Mouse (Mus musculus): ENCODE measurements around the gene Arid5b. TPM values are rescaled to one million over a fixed set of nuclear protein-coding genes. Genes with fewer than 3 reads are reported as not detected.

The Arid5b gene
- polyA plus RNA-seq, 1 experiment = 8.6 TPM

DNA sequence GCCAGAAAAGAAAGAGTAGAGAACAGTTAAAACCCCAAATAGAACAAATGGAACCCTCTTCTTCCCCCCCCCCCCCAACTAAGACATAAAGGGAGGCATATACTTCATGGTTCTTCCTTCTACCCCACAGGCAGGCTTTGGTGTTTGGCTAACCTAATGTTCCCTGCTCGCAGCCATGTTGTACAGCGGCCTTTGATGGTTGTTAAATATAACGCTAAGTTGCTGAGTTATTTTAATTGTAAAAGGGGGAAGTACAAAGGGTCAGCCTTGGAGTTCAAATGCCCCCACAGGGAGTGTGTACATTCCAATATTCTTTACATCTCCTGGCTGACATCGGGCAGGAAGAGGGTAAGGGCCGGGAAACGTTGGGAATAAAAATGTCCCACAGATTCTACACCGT lies 148.9 kb downstream of the Arid5b start:
- Histone ChIP-seq H3K27ac (ENCODE audit: insufficient read depth, low read depth, low read length) (peak overlapping the region; percentile 52; the same call in 1 of the 2 replicates), H3K36me3 (ENCODE audit: control insufficient read depth, insufficient read depth, low read length) (peaks cover 13% of the 10 kb centered on the region), H3K27me3 (replicated peaks; ENCODE audit: control insufficient read depth, insufficient read depth, low read length) (no peaks in the 10 kb centered on the region), H3K4me3 (ENCODE audit: insufficient read depth, low read depth, low read length) (no peak overlapping the region), H3K4me1 (ENCODE audit: control insufficient read depth, insufficient read depth, low read length) (peaks cover 17% of the 10 kb centered on the region; the same call in 1 of the 2 replicates)
- DNase-seq = no peak
- TF ChIP-seq CTCF (conservative IDR thresholded peaks at IDR 0.05; ENCODE audit: insufficient read depth, insufficient read length, low read depth, low read length) (no peak), POLR2A (IDR thresholded peaks at IDR 0.05; ENCODE audit: low read depth, low read length) (no peak)
- 44% methylated on average over 7 of the region's 7 CpGs for WGBS

DNA sequence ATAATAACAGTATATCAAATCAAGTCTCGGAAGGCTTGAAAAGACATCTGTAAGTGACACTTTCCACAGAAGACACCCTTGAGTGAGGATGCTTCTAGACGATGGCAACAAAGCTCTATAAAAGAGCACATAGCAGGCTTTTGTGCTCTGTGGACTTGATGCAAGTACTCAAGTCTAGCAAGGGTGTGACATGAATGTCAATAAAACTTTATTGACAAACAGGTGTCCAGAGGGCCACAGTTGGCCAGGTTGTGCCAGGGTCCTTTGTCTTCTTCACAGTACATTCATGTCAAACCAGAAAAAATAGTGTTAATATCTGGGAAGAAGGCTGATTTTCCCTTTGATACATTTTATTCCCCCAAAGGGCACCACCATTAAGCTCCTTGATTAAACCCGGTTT lies 149.5 kb downstream of the Arid5b start:
- Histone ChIP-seq H3K4me1 (ENCODE audit: control insufficient read depth, insufficient read depth, low read length) (peaks cover 15% of the 10 kb centered on the region; the same call in 1 of the 2 replicates), H3K27ac (ENCODE audit: insufficient read depth, low read depth, low read length) (peak overlapping the region; percentile 93), H3K4me3 (ENCODE audit: insufficient read depth, low read depth, low read length) (no peak overlapping the region), H3K36me3 (ENCODE audit: control insufficient read depth, insufficient read depth, low read length) (peaks cover 13% of the 10 kb centered on the region), H3K27me3 (replicated peaks; ENCODE audit: control insufficient read depth, insufficient read depth, low read length) (no peaks in the 10 kb centered on the region)
- DNase-seq = no peak
- TF ChIP-seq CTCF (conservative IDR thresholded peaks at IDR 0.05; ENCODE audit: insufficient read depth, insufficient read length, low read depth, low read length) (no peak), POLR2A (IDR thresholded peaks at IDR 0.05; ENCODE audit: low read depth, low read length) (no peak)
- 77% methylated on average over 3 of the region's 3 CpGs for WGBS

DNA sequence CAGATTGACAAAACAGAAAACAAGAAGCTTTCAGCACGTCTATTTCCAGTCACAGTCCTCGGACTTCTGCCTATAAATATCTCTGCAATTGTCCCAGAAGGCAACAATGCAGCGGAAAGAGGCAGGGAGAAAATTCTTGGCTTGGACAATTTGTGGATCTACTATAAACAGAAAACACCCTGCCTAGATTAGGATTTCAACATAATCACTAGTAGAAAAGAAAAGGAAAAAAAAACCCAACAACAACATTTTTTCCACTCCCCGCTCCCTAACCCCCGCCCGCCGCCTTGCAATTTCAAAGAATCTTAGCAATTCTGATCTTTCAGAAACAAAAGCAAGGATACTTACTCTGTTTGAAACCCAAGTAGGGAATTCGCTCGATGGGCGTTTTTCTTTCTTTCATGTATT lies 150.1 kb downstream of the Arid5b start:
- peak; percentile 79 for DNase-seq
- 53% methylated on average over 10 of the region's 10 CpGs for WGBS
- peaks cover 11% of the 10 kb centered on the region; the same call in 1 of the 2 replicates for H3K4me1 ChIP-seq (ENCODE audit: control insufficient read depth, insufficient read depth, low read length)
- peaks cover 14% of the 10 kb centered on the region for H3K36me3 ChIP-seq (ENCODE audit: control insufficient read depth, insufficient read depth, low read length)
- H3K4me3 ChIP-seq (ENCODE audit: insufficient read depth, low read depth, low read length) = no peak overlapping the region
- TF ChIP-seq POLR2A (IDR thresholded peaks at IDR 0.05; ENCODE audit: low read depth, low read length) (no peak), CTCF (conservative IDR thresholded peaks at IDR 0.05; ENCODE audit: insufficient read depth, insufficient read length, low read depth, low read length) (no peak)
- H3K27ac ChIP-seq (ENCODE audit: insufficient read depth, low read depth, low read length) = peak overlapping the region; percentile 93
- no peaks in the 10 kb centered on the region for H3K27me3 ChIP-seq (replicated peaks; ENCODE audit: control insufficient read depth, insufficient read depth, low read length)

DNA sequence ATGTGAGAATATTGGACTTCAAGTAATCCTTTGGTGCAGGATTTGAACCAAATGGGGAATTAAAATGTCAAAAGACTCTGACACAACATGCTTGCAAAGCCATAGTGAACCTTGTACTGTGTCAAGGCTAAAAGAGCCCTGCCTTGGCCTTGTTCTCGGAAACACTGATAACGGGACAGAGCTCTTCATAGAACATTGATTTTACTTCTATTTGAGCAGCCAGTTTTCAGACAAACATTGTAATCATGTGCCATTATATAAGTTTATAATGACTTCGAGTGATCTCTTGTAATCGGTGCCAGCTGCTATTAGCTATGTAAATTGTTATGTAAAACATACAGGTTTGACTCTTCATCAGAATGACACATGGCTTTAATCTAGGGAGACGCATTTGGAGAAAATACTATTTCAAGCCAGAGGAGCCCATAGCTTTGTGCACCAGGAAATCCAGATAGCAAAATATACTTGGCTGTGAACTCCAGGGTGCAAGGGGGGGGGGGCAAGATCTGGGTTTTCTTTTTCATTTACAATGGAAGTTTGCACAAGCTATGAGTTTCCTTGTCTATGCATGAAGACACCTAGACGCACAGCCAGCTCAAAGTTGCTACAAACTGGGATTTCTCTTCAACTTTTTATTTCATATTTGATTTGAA lies 150.8 kb downstream of the Arid5b start:
- H3K27ac ChIP-seq (ENCODE audit: insufficient read depth, low read depth, low read length) = peak overlapping the region; percentile 74
- no peaks in the 10 kb centered on the region for H3K27me3 ChIP-seq (replicated peaks; ENCODE audit: control insufficient read depth, insufficient read depth, low read length)
- H3K36me3 ChIP-seq (ENCODE audit: control insufficient read depth, insufficient read depth, low read length) = peaks cover 15% of the 10 kb centered on the region
- H3K4me1 ChIP-seq (ENCODE audit: control insufficient read depth, insufficient read depth, low read length) = peaks cover 10% of the 10 kb centered on the region; the same call in 1 of the 2 replicates
- DNase-seq = no peak
- H3K4me3 ChIP-seq (ENCODE audit: insufficient read depth, low read depth, low read length) = no peak overlapping the region
- 66% methylated on average over 6 of the region's 6 CpGs for WGBS
- no peak for TF ChIP-seq POLR2A (IDR thresholded peaks at IDR 0.05; ENCODE audit: low read depth, low read length)
- no peak for TF ChIP-seq CTCF (conservative IDR thresholded peaks at IDR 0.05; ENCODE audit: insufficient read depth, insufficient read length, low read depth, low read length)

DNA sequence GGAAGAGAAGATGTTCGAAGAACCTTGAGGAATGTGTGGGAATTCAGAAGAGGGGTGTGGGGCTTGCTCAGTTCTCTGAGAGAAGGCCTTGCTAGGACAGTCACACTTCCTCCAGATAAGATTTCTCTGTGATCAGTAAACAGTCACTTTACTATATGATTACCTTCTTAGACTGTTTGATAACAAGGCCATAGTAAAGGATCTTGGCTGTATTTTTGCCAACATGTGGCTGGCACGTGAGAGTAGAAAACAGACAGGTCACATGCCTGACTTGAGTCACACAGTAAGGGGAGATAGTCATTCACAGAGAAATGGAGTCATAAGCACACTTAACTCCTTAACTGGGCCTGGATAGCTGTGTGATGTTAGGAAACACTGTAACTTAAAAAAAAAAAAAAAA lies 151.4 kb downstream of the Arid5b start:
- WGBS = 41% methylated on average over 2 of the region's 2 CpGs

DNA sequence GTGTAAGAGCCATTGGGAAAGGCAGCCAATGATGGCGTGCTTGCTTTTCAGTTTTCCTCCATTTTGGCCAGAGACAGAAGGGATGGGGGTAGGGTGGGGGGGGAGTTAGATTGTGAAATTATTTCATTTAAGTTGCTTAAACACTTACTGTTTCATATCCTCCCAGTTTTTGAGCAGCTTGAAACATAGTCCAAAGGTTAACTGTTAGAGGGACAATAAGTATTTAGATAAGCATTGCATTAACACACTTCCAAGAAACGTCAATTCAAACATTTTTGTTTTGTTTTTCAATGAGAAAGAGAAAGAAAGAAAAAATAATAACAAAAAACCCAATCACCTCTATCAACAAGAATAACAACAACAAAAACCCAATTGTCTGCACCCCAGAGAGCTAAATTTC lies 152.0 kb downstream of the Arid5b start:
- Histone ChIP-seq H3K4me1 (ENCODE audit: control insufficient read depth, insufficient read depth, low read length) (peaks cover 6% of the 10 kb centered on the region; the same call in 1 of the 2 replicates), H3K27ac (ENCODE audit: insufficient read depth, low read depth, low read length) (peak overlapping the region; percentile 76), H3K27me3 (replicated peaks; ENCODE audit: control insufficient read depth, insufficient read depth, low read length) (no peaks in the 10 kb centered on the region), H3K4me3 (ENCODE audit: insufficient read depth, low read depth, low read length) (no peak overlapping the region), H3K36me3 (ENCODE audit: control insufficient read depth, insufficient read depth, low read length) (peaks cover 13% of the 10 kb centered on the region)
- no peak for DNase-seq
- WGBS = 68% methylated on average over 2 of the region's 2 CpGs
- no peak for TF ChIP-seq POLR2A (IDR thresholded peaks at IDR 0.05; ENCODE audit: low read depth, low read length)
- TF ChIP-seq CTCF (conservative IDR thresholded peaks at IDR 0.05; ENCODE audit: insufficient read depth, insufficient read length, low read depth, low read length) = no peak

More for the DNA sequence above, 151.4 kb downstream of the Arid5b start:
- H3K36me3 ChIP-seq (ENCODE audit: control insufficient read depth, insufficient read depth, low read length) = peaks cover 15% of the 10 kb centered on the region
- H3K27ac ChIP-seq (ENCODE audit: insufficient read depth, low read depth, low read length) = peak overlapping the region; percentile 64
- no peak for TF ChIP-seq POLR2A (IDR thresholded peaks at IDR 0.05; ENCODE audit: low read depth, low read length)
- no peak for TF ChIP-seq CTCF (conservative IDR thresholded peaks at IDR 0.05; ENCODE audit: insufficient read depth, insufficient read length, low read depth, low read length)
- H3K4me1 ChIP-seq (ENCODE audit: control insufficient read depth, insufficient read depth, low read length) = peaks cover 9% of the 10 kb centered on the region; the same call in 1 of the 2 replicates
- no peak overlapping the region for H3K4me3 ChIP-seq (ENCODE audit: insufficient read depth, low read depth, low read length)
- no peaks in the 10 kb centered on the region for H3K27me3 ChIP-seq (replicated peaks; ENCODE audit: control insufficient read depth, insufficient read depth, low read length)
- no peak for DNase-seq

DNA sequence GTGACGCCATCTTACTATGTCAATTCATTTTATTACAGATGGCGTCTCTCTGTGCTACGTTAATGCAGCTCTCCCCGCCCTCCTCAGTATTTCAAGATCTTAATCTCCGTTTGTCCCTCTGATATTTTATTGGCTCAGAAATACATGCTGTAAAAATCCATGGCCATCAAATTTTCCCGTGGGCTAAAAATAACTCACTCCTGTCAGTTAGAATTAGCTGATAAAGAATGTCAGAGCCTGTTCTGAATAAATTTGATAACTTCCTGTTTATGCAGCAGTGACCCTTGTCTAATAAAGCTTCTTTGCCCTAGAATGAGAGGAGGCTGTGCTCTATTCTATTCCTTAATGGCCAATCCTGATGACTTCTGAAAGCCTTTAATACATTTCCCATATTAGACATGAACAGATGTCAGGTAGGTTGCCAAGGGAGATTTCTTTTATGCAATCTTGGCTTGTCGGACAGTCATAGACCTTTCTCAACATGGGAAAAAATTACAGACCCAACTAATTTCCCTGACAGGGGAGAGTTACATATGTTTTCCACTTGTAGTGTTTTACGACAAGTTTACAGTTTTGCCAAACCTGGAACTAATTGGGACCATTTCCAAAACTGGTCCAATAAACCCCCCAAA lies 152.5 kb downstream of the Arid5b start:
- WGBS = 52% methylated on average over 8 of the region's 8 CpGs
- H3K27me3 ChIP-seq (replicated peaks; ENCODE audit: control insufficient read depth, insufficient read depth, low read length) = no peaks in the 10 kb centered on the region
- H3K36me3 ChIP-seq (ENCODE audit: control insufficient read depth, insufficient read depth, low read length) = peaks cover 13% of the 10 kb centered on the region
- no peak for TF ChIP-seq POLR2A (IDR thresholded peaks at IDR 0.05; ENCODE audit: low read depth, low read length)
- TF ChIP-seq CTCF (conservative IDR thresholded peaks at IDR 0.05; ENCODE audit: insufficient read depth, insufficient read length, low read depth, low read length) = no peak
- peak overlapping the region; percentile 76 for H3K27ac ChIP-seq (ENCODE audit: insufficient read depth, low read depth, low read length)
- peaks cover 6% of the 10 kb centered on the region; the same call in 1 of the 2 replicates for H3K4me1 ChIP-seq (ENCODE audit: control insufficient read depth, insufficient read depth, low read length)
- H3K4me3 ChIP-seq (ENCODE audit: insufficient read depth, low read depth, low read length) = no peak overlapping the region
- peak; percentile 71 for DNase-seq

Data from kidney, adult 2 months (tissue).